Mouse (Mus musculus) gastrocnemius, postnatal 14 days (tissue): ENCODE results near the gene Bcl2l2. TPM values are rescaled to one million over a fixed set of nuclear protein-coding genes. Genes with fewer than 3 reads are reported as not detected.

ENCODE experiments used
- DNase-seq: peaks from one replicate; pipeline ENCODE4 v3.0.0; 2021; ENCODE audit warnings: mixed read lengths
- intact Hi-C: fragments of 180-260 bp; cut with DNase I; formaldehyde crosslinking; loops from one replicate; pipeline ENCODE4 v1.15.1; 2025; ENCODE audit warnings: low total_unique reads
- long read RNA-seq, 2 experiments: library from polyadenylated mRNA; stranded (forward); transcript quantifications; one replicate each; pipeline ENCODE4 v2.0.0; 2021
- total RNA-seq, 2 experiments: library from RNA; stranded (reverse); gene quantifications; 2 replicates each; pipeline ENCODE4 v1.2.3; 2021

The Bcl2l2 gene
- total RNA-seq: 10 to 100 TPM; 19.9 to 21.0 TPM
- long read RNA-seq, experiment 1: 0 reads
- long read RNA-seq, experiment 2: 0 reads

DNA sequence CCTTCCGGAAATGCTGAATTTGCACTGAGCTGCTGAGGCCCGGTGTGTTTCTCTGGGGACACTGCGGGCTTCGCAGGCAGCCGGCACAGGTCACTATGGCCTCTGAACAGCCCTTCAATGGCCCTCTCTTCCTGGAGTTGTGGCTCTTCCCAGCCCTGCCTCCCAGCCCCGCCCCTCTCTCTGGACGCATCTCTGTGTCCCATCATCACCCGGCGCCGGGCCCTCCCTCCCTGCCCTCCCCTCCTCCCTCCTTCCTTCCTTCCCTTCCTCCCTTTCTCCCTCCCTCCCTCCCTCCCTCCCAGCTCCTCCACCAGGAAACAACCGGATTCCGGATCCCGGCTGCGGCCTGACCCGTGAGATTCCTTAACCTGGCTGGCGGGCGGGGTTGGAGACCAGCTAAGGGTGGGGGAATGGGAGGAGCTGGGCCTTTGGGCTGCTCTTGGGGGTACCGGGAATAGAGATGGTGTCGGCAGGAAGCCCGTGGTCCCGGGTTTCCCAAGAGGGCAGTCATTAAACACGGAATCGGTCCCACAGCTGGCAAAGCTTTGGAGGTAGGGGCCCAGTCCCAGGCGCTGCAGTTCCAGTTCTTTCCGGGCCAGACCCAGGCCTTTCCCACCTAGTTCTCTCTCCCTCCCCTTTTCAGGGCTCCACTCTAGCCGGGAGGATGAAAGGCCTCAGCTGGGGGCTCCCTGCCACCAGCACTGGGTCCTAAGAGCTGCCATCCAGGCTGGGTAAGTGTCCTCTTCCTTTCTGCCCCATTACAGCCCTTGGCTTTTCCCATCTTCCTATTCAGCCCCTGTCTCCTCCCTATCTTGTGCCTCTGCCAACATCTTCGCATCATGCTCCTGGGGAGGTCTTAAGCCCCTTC, at the start of gene Bcl2l2, which contains the start of gene Gm20521:
Gene Bcl2l2 (plus strand): TSS at position 224 of the 868 bp plus-strand sequence.
Gene Gm20521 (plus strand): TSS at position 288 of the 868 bp plus-strand sequence.
- DNase-seq: peak; percentile 91
- intact Hi-C loops: no loop called here

DNA sequence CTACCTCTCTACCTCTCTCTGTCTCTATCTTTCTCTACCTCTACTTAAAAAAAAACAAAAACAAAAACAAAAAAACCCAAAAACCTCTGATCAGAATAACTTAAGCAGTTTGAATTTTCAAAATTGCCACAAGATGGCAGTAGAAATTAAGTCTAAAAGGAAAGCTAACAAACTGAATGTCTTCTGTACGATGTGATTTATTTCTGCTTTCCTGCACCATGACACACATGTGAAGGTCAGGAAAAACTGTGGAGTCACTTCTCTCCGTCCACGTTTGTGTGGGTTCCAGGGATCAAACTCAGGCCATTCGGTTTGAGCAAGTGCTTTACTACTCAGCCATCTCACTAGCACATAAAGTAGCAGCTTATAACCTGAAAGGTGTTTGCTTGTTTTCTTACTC, 39.7 kb upstream of the Bcl2l2 start:
- no peak for DNase-seq
- intact Hi-C loops: loop anchor here (10.0 kb wide), 1 partner anchor 91 kb away; the partner anchor contains the start of genes Cmtm5 and Il25

- intact Hi-C loops: no loop called here
- DNase-seq: no peak
These were observed 27.5 kb upstream of the Bcl2l2 start for GRCm38 (mm10) chr14:54855726-54856125.

DNA sequence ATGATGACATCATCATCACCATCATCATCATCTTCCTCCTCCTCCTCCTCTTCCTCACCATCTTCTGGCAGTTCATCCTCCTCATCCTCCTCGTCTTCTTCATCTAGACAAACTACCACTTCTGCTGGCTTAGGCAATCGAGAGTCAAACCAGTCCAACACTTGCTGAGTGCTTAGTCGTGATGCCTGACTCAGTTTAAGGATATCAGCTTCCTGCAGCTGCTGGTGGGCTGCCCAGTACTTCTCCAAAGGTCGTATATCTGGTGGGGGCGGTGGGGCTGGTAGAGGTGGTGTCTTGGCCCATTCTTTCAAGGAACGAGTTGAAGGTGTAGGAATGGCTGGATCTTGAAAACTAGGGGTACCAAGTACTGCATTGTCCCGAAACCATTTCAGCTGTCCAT, 26.5 kb upstream of the Bcl2l2 start:
- intact Hi-C loops: no loop called here
- DNase-seq: no peak

- intact Hi-C loops: no loop called here
- no peak for DNase-seq
These were observed 25.3 kb upstream of the Bcl2l2 start for GRCm38 (mm10) chr14:54857891-54858290.

GRCm38 (mm10) chr14:54860511-54860910, 22.7 kb upstream of the Bcl2l2 start:
- intact Hi-C loops: no loop called here
- DNase-seq: peak; percentile 40

DNA sequence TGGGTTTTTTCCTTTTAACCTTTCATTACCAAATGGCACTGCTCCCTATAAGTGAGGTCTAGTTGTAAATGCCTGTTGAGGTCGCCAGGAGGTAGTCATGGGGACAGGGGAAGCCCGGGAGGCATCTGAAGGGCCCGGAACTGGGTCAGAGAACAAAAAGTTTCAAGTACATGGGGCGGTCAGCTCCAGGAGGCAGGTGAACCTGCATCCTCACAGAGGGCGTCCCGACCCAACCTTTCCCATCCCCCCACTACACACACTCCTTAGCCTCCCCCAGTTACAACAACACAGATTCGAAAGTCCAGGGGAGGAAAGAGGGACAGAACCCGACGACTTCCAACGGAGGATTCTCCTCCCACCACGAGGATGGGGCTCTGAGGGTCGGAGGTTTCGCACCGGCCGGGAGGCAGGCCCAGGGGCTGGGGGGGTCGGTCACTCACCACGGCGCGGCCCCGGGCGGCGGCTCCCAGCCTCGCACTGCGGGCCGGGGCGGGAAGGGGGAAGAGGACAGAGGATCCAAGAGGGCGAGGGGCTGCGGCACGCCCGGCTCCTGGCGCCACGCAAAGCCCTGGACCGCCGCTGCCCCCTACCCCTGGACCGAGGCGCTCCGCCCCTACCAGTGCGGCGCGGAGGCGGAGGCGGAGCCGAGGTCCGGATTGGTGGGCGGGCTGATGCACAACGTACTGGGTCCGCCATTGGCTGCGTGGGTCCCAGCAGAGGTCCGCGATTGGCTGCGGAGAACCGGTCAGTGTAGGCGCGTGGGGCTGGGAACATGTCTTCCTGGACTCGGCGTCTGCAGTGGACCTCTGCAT, 19.5 kb upstream of the Bcl2l2 start:
- peak; percentile 93 for DNase-seq
- intact Hi-C loops: no loop called here

GRCm38 (mm10) chr14:54864313-54865036, 18.7 kb upstream of the Bcl2l2 start:
- intact Hi-C loops: no loop called here
- no peak for DNase-seq

DNA sequence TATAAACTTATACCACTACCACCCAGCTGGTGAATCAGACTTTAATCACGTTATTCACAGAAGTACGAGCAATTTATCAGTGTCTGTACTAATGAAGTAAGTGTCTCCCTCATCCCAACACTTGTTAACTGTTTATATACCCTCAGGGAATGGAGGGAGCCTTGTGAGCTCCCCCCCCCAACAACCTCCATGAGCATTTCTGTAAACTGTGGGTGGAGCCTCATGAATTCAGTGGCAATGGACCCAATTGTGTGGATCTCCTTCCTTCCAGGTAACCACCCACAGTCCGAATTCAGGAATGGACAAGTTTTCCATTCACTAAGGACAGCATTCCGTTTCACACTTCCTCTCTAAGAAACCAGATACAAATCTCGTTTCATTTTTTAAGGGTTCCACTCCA, 17.6 kb upstream of the Bcl2l2 start:
- intact Hi-C loops: no loop called here
- no peak for DNase-seq

- intact Hi-C loops: no loop called here
- no peak for DNase-seq
These were observed 16.9 kb upstream of the Bcl2l2 start for GRCm38 (mm10) chr14:54866268-54866667.

GRCm38 (mm10) chr14:54866936-54867335, 16.2 kb upstream of the Bcl2l2 start:
- no peak for DNase-seq
- intact Hi-C loops: no loop called here

DNA sequence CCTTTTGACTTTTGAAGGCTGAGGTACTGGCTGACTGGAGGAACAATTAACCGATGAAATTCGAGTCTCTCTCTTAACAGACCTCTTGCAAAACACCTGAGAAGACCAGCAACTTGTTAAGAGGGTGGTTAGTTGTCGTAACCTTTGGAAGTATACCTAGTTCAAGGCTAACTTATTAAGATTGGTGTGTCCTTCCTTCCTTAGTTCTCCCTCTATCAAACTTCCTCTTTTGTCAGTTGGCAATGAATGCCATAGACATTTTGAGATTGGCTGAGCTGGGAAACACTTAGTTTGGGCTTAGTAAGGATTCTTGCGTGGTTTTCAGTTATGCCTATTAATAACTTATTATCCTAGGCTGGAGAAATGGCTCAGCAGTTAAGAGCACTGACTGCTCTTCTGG, 15.2 kb upstream of the Bcl2l2 start:
- intact Hi-C loops: no loop called here
- no peak for DNase-seq

GRCm38 (mm10) chr14:54870861-54871260, 12.3 kb upstream of the Bcl2l2 start, which contains the start of gene Homez:
Gene Homez, minus strand, starts transcription at chr14:54870961.
- DNase-seq: no peak
- intact Hi-C loops: no loop called here

- intact Hi-C loops: no loop called here
- DNase-seq: no peak
These were observed 9.0 kb upstream of the Bcl2l2 start for GRCm38 (mm10) chr14:54874165-54874564.

- DNase-seq: no peak
These were observed 7.2 kb upstream of the Bcl2l2 start for GRCm38 (mm10) chr14:54875844-54876538.

DNA sequence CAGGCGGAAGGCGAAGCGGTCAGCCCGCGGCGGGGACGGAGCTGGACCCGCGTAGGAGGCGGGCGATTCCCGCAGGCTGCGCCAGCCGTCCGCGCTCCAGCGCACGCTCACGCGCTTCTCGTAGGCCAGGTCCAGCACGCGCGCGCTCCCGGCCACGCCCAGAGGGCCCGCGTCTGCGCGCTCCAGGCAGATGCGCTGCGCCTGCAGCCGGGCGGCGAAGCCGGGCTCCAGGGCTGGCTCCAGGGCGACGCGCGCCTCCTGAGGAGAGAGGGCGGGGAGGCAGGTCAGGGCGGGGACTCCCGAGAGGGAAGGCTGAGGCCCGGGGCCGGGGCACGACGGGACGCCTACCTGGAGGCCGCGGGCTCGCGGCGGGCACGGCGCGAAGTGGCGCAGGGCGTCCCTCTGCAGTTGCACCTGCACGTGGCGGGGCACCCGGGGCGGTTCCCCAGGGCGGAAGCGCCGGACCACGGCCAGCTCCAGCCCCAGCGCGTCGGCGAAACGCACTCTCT, 6.6 kb upstream of the Bcl2l2 start:
- intact Hi-C loops: no loop called here
- peak; percentile 90 for DNase-seq

More at GRCm38 (mm10) chr14:54875844-54876538, 7.2 kb upstream of the Bcl2l2 start:
- intact Hi-C loops: no loop called here

- DNase-seq: peak; percentile 71
- intact Hi-C loops: no loop called here
These were observed 6.0 kb upstream of the Bcl2l2 start, which contains the start of gene Ppp1r3e for GRCm38 (mm10) chr14:54877048-54877715. Gene Ppp1r3e, minus strand, starts transcription at chr14:54877550.

DNA sequence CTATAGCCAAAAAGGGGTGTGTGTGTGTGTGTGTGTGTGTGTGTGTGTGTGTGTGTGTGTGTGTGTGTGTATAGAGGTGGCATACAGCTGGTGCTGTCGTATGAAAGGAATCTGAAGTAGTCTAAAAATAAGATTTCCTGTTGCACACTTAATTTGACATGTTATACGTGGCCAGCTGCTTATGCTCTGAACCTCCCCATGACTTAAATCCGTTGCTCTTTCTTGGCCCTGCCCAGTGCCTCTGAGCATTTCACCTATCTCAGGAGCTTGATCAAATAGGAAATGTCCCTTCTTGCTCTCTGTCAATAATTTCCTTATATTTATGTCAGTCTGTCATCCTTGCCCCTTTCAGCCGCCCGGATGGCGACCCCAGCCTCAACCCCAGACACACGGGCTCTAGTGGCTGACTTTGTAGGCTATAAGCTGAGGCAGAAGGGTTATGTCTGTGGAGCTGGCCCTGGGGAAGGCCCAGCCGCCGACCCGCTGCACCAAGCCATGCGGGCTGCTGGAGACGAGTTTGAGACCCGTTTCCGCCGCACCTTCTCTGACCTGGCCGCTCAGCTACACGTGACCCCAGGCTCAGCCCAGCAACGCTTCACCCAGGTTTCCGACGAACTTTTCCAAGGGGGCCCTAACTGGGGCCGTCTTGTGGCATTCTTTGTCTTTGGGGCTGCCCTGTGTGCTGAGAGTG, 990 bp downstream of the Bcl2l2 start:
- intact Hi-C loops: no loop called here

More for the DNA sequence above, 990 bp downstream of the Bcl2l2 start:
- DNase-seq: no peak
